Mouse (Mus musculus) liver, postnatal 0 days (tissue): ENCODE measurements around the gene Mapk11.

ENCODE experiments used
- CTCF ChIP-seq: sonication (generic); IDR thresholded peaks from 2 replicates; pipeline ENCODE4 v1.5.1; 2016; ENCODE audit warnings: antibody characterized with exemption, low read depth
- EP300 ChIP-seq: IDR thresholded peaks from 2 replicates; pipeline ENCODE4 v1.6.1; 2016; ENCODE audit warnings: antibody characterized with exemption, low read depth, mild to moderate bottlenecking

DNA sequence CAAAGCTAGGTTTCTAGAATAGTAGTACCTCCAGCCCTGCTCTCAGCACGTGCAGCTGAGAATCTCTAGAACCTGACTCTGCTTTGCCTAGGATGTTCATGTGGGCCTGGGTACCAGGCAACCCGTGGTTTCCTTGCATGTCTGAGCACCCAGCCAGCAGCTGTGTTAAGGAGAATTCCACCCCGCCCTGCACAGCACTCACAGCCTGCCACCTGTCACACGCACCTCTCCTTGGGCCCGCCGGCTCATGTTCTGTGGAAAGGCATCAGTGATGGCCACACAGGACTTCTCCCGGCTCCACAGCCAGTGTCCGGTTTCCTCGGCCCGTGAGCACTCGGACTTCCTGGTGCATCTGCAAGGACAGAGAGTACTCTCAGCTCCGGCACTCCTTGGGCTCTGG is 16.1 kb upstream of the Mapk11 start:
- TF ChIP-seq CTCF (no peak), EP300 (no peak)
